Mouse (Mus musculus) heart, embryonic 16.5 days (tissue): ENCODE data around the gene Myo1d. TPM values are rescaled to one million over a fixed set of nuclear protein-coding genes. Genes with fewer than 3 reads are reported as not detected.

Experiments
- ATAC-seq: fragments of 200-750 bp; cut with Nextera tagmentation; replicated peaks from 2 replicates; pipeline ENCODE4 v1.8.0; 2017; ENCODE audit warnings: moderate number of reproducible peaks; ENCODE audit not compliant: insufficient read depth, low FRiP score; ENCODE audit errors: extremely low read depth
- H3K27ac ChIP-seq: fragments of 300-500 bp; sonication (generic); 2 replicates; pipeline ENCODE4 v1.5.1; 2014; ENCODE audit warnings: mild to moderate bottlenecking, low read length, control low read depth, moderate library complexity
- H3K27me3 ChIP-seq: fragments of 300-500 bp; sonication (generic); 2 replicates; pipeline ENCODE4 v1.6.1; 2014; ENCODE audit warnings: low read length, mixed read lengths; ENCODE audit not compliant: control insufficient read depth, insufficient read depth
- H3K36me3 ChIP-seq: fragments of 300-500 bp; sonication (generic); 2 replicates; pipeline ENCODE4 v1.6.1; 2014; ENCODE audit not compliant: control insufficient read depth, insufficient read depth
- H3K4me1 ChIP-seq: fragments of 300-500 bp; sonication (generic); 2 replicates; pipeline ENCODE4 v1.6.1; 2014; ENCODE audit warnings: low read length, mixed read lengths; ENCODE audit not compliant: control insufficient read depth, insufficient read depth
- H3K4me2 ChIP-seq: fragments of 300-500 bp; sonication (generic); 2 replicates; pipeline ENCODE4 v1.6.1; 2014; ENCODE audit warnings: low read depth, mild to moderate bottlenecking, control low read depth, low read length
- H3K4me3 ChIP-seq: fragments of 300-500 bp; sonication (generic); 2 replicates; pipeline ENCODE4 v1.5.1; 2014; ENCODE audit warnings: mild to moderate bottlenecking, control low read depth, low read length
- H3K9ac ChIP-seq: fragments of 300-500 bp; sonication (generic); 2 replicates; pipeline ENCODE4 v1.6.1; 2014; ENCODE audit warnings: low read length, control low read depth
- H3K9me3 ChIP-seq: fragments of 300-500 bp; sonication (generic); replicated peaks from 2 replicates; pipeline ENCODE4 v1.6.1; 2016; ENCODE audit warnings: low read length; ENCODE audit not compliant: control insufficient read depth
- WGBS: fragments of 180-500 bp; shearing (Covaris S2); extraction: QIAGEN DNeasy Blood & Tissue Kit; methylation state at CpG from one replicate; pipeline ENCODE4 v1.1.7; 2014; 5-methylcytosine and 5-hydroxymethylcytosine counted together
- polyA plus RNA-seq: library from polyadenylated mRNA; unstranded; fragments of >200 nt; fragmentation: Nextera tagmentation; extraction: Ambion mirVana; gene quantifications from 2 replicates; pipeline ENCODE4 v1.2.1, GENCODE M21; 2015

Gene Myo1d
- polyA plus RNA-seq, 1 experiment from 2014 or later = 7.5 TPM

DNA sequence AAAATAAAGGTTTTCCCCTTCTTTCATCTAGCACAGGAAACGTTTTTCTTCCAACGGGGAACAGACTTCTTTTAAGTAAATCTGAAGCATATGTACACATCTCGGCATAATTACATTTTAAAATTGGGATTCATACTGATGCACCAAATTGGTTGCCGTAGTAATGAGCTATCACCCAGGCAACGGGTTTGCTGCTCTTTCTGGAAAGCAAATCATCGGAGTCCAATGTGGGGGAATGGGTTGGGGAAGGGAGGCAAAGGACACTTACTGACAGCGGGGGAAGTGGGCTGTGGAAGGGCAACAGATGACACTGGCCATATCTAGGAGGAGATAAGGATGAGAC, 156.8 kb downstream of the Myo1d start:
- H3K27ac ChIP-seq = no peak overlapping the region
- 52% methylated on average over 7 of the region's 7 CpGs for WGBS
- no peak overlapping the region for H3K9ac ChIP-seq
- no peaks in the 10 kb centered on the region for H3K9me3 ChIP-seq
- H3K4me3 ChIP-seq = no peak overlapping the region
- no peaks in the 10 kb centered on the region for H3K36me3 ChIP-seq
- H3K27me3 ChIP-seq = no peaks in the 10 kb centered on the region
- no peak for ATAC-seq
- H3K4me1 ChIP-seq = no peaks in the 10 kb centered on the region
- no peak overlapping the region for H3K4me2 ChIP-seq

DNA sequence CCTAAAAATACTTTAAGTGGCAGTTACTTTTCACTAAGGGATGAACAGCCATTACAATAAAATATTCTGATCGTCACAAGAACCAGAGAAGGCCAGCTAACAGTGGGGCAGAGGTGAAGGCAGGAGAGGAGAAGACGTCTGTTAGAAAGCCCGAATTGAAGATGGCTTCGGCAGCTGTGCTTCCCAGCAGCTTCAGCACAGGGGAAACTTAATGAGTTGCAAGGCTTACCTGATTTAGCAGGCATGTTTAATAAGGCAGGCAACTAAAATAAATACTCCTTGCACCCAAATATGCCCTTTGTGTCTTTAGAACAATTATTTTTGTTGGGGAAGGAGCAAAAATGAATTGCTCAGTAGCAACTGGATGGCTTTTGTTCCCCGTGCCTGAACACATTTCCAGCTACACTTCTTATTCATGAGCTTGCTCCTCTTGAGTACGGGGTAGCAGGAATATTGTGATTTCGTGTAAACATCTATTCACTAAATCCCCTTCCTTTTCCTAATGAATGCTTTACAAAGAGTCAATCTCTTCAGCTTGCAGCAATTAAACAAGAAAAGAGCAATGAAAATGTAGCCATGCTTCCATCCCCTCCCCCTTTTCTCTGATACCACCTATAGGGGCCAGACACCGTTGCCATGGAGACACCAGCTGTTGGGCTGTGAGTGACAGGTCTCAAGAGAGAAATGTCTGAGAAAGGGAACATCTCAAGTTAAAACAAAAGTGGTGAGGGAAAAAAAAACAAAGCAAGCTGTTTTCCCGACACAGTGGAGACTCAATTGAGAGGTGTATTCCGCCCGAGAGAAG, 157.4 kb downstream of the Myo1d start:
- WGBS = 37% methylated on average over 11 of the region's 11 CpGs
- H3K27ac ChIP-seq = no peak overlapping the region
- H3K4me1 ChIP-seq = no peaks in the 10 kb centered on the region
- no peaks in the 10 kb centered on the region for H3K9me3 ChIP-seq
- no peak overlapping the region for H3K9ac ChIP-seq
- no peak for ATAC-seq
- no peak overlapping the region for H3K4me3 ChIP-seq
- no peaks in the 10 kb centered on the region for H3K36me3 ChIP-seq
- H3K27me3 ChIP-seq = no peaks in the 10 kb centered on the region
- H3K4me2 ChIP-seq = no peak overlapping the region

GRCm38 (mm10) chr11:80614949-80615725, 164.7 kb downstream of the Myo1d start:
- H3K4me2 ChIP-seq = no peak overlapping the region
- no peaks in the 10 kb centered on the region for H3K9me3 ChIP-seq
- no peaks in the 10 kb centered on the region for H3K36me3 ChIP-seq
- H3K27me3 ChIP-seq = no peaks in the 10 kb centered on the region
- no peaks in the 10 kb centered on the region for H3K4me1 ChIP-seq
- no peak overlapping the region for H3K4me3 ChIP-seq
- no peak for ATAC-seq
- no peak overlapping the region for H3K9ac ChIP-seq
- 43% methylated on average over 6 of the region's 6 CpGs for WGBS
- H3K27ac ChIP-seq = no peak overlapping the region

GRCm38 (mm10) chr11:80614418-80614817, 165.4 kb downstream of the Myo1d start:
- Histone ChIP-seq H3K9ac (no peak overlapping the region), H3K27me3 (no peaks in the 10 kb centered on the region), H3K4me2 (no peak overlapping the region), H3K27ac (no peak overlapping the region), H3K4me1 (no peaks in the 10 kb centered on the region), H3K4me3 (no peak overlapping the region), H3K9me3 (no peaks in the 10 kb centered on the region), H3K36me3 (no peaks in the 10 kb centered on the region)
- 35% methylated on average over 5 of the region's 5 CpGs for WGBS
- no peak for ATAC-seq

DNA sequence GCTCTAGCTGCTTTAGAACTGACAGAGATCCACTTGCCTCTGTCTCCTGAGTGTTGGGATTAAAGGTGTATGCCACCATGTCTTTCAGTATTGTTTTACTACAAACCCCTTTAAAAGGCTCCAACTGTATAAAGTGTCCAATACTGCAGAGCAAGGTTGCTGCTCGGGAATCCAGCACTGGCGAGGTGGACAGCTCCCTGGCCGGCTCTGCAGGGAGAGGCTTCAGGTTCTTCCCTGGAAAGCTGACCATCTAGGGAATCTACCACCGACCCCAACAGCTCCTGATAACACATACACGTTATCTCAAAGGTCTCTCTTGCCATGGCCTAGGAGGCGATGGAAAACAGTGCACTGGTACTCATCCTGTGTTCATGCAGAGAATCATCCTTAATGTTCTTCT, 166.3 kb downstream of the Myo1d start:
- Histone ChIP-seq H3K27ac (no peak overlapping the region), H3K4me3 (no peak overlapping the region), H3K36me3 (no peaks in the 10 kb centered on the region), H3K27me3 (no peaks in the 10 kb centered on the region), H3K9me3 (no peaks in the 10 kb centered on the region), H3K4me1 (no peaks in the 10 kb centered on the region), H3K4me2 (no peak overlapping the region), H3K9ac (no peak overlapping the region)
- 2% methylated on average over 6 of the region's 6 CpGs for WGBS
- ATAC-seq = no peak

DNA sequence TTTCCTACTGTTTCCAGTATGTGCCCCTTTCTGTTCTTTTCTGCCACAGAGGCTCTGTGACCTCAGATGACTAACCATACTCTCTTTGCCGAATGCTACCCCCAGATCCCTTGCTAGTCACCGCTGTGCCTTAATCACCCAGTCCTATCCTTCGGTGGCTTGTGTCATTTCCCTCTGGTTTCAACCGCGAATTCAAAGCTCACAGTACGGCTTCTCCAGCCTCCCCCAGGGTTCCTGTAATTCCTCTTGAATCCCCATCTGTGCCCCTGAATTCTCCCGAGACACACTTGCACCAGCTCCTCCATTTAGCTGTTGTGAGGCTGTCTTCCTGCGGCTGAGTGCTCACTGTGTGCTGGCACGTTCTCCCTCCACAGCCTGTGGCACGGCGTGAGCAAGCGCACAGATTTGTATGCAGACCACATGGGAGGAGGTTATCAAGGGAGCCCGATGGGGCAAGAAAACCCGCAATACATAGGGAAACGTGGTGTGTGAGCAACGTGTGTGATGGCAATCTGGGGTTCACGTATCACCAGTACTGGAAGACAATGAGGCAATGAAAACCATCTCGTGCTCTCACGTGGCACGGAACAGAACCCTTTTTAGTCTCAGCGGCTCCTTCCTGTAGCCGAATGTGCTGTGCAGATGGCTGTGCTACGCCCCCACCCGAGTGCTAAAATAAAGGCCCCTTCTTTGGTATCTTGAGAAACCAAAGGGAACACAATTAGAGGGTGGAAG, 177.0 kb downstream of the Myo1d start:
- Histone ChIP-seq H3K36me3 (no peaks in the 10 kb centered on the region), H3K9ac (peak overlapping the region; percentile 45; the same call in 1 of the 2 replicates), H3K4me3 (peak overlapping the region; percentile 48), H3K27me3 (no peaks in the 10 kb centered on the region), H3K4me2 (peak overlapping the region; percentile 70), H3K9me3 (no peaks in the 10 kb centered on the region), H3K4me1 (peaks cover 8% of the 10 kb centered on the region; the same call in 1 of the 2 replicates), H3K27ac (no peak overlapping the region)
- ATAC-seq = no peak
- 4% methylated on average over 24 of the region's 24 CpGs for WGBS

GRCm38 (mm10) chr11:80602041-80602458, 177.8 kb downstream of the Myo1d start:
- H3K9me3 ChIP-seq = no peaks in the 10 kb centered on the region
- no peak overlapping the region for H3K9ac ChIP-seq
- no peak for ATAC-seq
- H3K4me2 ChIP-seq = peak overlapping the region; percentile 70; the same call in 1 of the 2 replicates
- no peak overlapping the region for H3K27ac ChIP-seq
- 22% methylated on average over 8 of the region's 8 CpGs for WGBS
- no peaks in the 10 kb centered on the region for H3K27me3 ChIP-seq
- no peak overlapping the region for H3K4me3 ChIP-seq
- H3K4me1 ChIP-seq = peaks cover 8% of the 10 kb centered on the region; the same call in 1 of the 2 replicates
- H3K36me3 ChIP-seq = no peaks in the 10 kb centered on the region

DNA sequence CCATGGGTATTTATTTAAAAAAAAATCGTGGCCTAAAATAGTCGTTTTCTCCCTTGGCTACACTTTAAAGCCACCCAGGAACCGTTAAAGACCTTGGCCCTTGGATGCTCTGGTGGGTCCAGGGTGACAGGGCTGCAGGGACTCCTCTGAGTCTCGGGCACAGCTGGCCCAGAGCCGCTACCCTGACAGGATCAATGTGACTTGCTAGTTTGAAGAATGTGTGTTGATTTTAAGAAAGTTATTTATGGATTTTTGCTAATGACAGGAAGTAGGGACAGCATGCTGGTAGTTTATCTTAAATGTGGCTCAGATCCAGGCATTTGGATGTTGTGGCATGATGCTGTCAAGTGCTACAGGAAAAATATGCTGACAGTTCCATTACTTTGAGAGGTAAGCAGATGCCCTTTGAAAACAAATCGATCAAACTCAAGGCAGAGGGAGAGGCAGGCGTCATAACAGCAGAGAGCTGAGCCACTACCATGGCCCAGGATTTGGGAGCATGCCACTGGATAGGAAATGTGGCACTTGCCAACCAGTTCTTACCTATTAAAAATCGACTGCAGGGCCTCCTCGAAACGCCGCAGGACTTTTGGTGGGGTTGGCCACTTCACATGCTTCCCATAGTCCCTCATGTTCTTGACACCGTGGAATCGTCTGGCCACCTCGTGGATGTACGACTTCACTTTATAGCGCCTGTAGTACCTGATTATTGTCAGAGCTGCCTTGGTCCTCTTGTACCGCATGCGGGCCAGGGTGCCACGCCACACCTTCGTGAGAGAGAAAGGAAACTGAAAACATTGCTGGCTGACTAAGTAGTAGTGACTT, 178.6 kb downstream of the Myo1d start:
- ATAC-seq = no peak
- no peak overlapping the region for H3K27ac ChIP-seq
- no peaks in the 10 kb centered on the region for H3K27me3 ChIP-seq
- WGBS = 63% methylated on average over 20 of the region's 20 CpGs
- no peak overlapping the region for H3K9ac ChIP-seq
- H3K4me3 ChIP-seq = no peak overlapping the region
- H3K4me2 ChIP-seq = no peak overlapping the region
- peaks cover 8% of the 10 kb centered on the region; the same call in 1 of the 2 replicates for H3K4me1 ChIP-seq
- H3K9me3 ChIP-seq = no peaks in the 10 kb centered on the region
- no peaks in the 10 kb centered on the region for H3K36me3 ChIP-seq
